Mouse (Mus musculus) hindbrain, embryonic 12.5 days (tissue): ENCODE measurements around the gene Lrrc58. TPM values are rescaled to one million over a fixed set of nuclear protein-coding genes. Genes with fewer than 3 reads are reported as not detected.

Experiments used
- ATAC-seq: fragments of 200-750 bp; cut with Nextera tagmentation; 2 replicates; pipeline ENCODE4 v1.8.0; 2017; ENCODE audit warnings: moderate TSS enrichment; ENCODE audit not compliant: low FRiP score
- H3K27ac ChIP-seq: fragments of 300-500 bp; sonication (generic); 2 replicates; pipeline ENCODE4 v1.5.1; 2016; ENCODE audit warnings: mild to moderate bottlenecking
- H3K27me3 ChIP-seq: fragments of 300-500 bp; sonication (generic); 2 replicates; pipeline ENCODE4 v1.6.1; 2016; ENCODE audit warnings: mild to moderate bottlenecking
- H3K36me3 ChIP-seq: fragments of 300-500 bp; sonication (generic); 2 replicates; pipeline ENCODE4 v1.6.1; 2016; ENCODE audit warnings: mild to moderate bottlenecking
- H3K4me1 ChIP-seq: fragments of 300-500 bp; sonication (generic); 2 replicates; pipeline ENCODE4 v1.6.1; 2016
- H3K4me2 ChIP-seq: fragments of 300-500 bp; sonication (generic); replicated peaks from 2 replicates; pipeline ENCODE4 v1.6.1; 2016; ENCODE audit warnings: mild to moderate bottlenecking
- H3K4me3 ChIP-seq: fragments of 300-500 bp; sonication (generic); 2 replicates; pipeline ENCODE4 v1.5.1; 2016; ENCODE audit warnings: mild to moderate bottlenecking
- H3K9ac ChIP-seq: fragments of 300-500 bp; sonication (generic); 2 replicates; pipeline ENCODE4 v1.6.1; 2016; ENCODE audit warnings: mild to moderate bottlenecking, moderate library complexity
- H3K9me3 ChIP-seq: fragments of 300-500 bp; sonication (generic); replicated peaks from 2 replicates; pipeline ENCODE4 v1.6.1; 2016; ENCODE audit warnings: mild to moderate bottlenecking
- WGBS: fragments of 180-500 bp; shearing (Covaris S2); methylation state at CpG from one replicate; pipeline ENCODE4 v1.1.7; 2016; 5-methylcytosine and 5-hydroxymethylcytosine counted together
- polyA plus RNA-seq: library from polyadenylated mRNA; unstranded; fragments of >200 nt; fragmentation: Nextera tagmentation; extraction: Ambion mirVana; gene quantifications from 2 replicates; pipeline ENCODE4 v1.2.1, GENCODE M21; 2016

The Lrrc58 gene
- 65.8 and 72.1 TPM in 2 replicates for polyA plus RNA-seq

GRCm38 (mm10) chr16:37867791-37868505, at the start of gene Lrrc58:
Gene Lrrc58 (plus strand): TSS chr16:37868389.
- H3K27ac ChIP-seq = peak within 1 kb of the TSS; percentile 100
- H3K27me3 ChIP-seq = no peaks in the 10 kb centered on the region
- H3K9me3 ChIP-seq = no peaks in the 10 kb centered on the region
- WGBS = under 1% methylated on average over 86 of the region's 86 CpGs
- peak within 1 kb of the TSS; percentile 66 for H3K4me2 ChIP-seq
- H3K9ac ChIP-seq = peak within 1 kb of the TSS; percentile 99
- no peaks in the 10 kb centered on the region for H3K36me3 ChIP-seq
- H3K4me3 ChIP-seq = peak within 1 kb of the TSS; percentile 97
- H3K4me1 ChIP-seq = peaks cover 24% of the 10 kb centered on the region
- peak; percentile 95 for ATAC-seq

- no peaks in the 10 kb centered on the region for H3K4me1 ChIP-seq
- H3K4me2 ChIP-seq = no peak overlapping the region
- H3K36me3 ChIP-seq = peaks cover 66% of the 10 kb centered on the region
- H3K27ac ChIP-seq = no peak overlapping the region
- no peaks in the 10 kb centered on the region for H3K27me3 ChIP-seq
- H3K9ac ChIP-seq = no peak overlapping the region
- ATAC-seq = no peak
- H3K4me3 ChIP-seq = no peak overlapping the region
- H3K9me3 ChIP-seq = no peaks in the 10 kb centered on the region
- WGBS = 91% methylated on average over 5 of the region's 5 CpGs
These were observed 44.2 kb upstream of the Lrrc58 start for GRCm38 (mm10) chr16:37823949-37824348.

GRCm38 (mm10) chr16:37824778-37825505, 43.2 kb upstream of the Lrrc58 start:
- ATAC-seq = no peak
- Histone ChIP-seq H3K4me2 (no peak overlapping the region), H3K4me3 (no peak overlapping the region), H3K4me1 (no peaks in the 10 kb centered on the region), H3K36me3 (peaks cover 73% of the 10 kb centered on the region), H3K27me3 (no peaks in the 10 kb centered on the region), H3K9me3 (no peaks in the 10 kb centered on the region), H3K9ac (no peak overlapping the region), H3K27ac (no peak overlapping the region)
- 93% methylated on average over 12 of the region's 12 CpGs for WGBS

- H3K4me2 ChIP-seq = no peak overlapping the region
- H3K36me3 ChIP-seq = peaks cover 76% of the 10 kb centered on the region
- no peak overlapping the region for H3K4me3 ChIP-seq
- ATAC-seq = no peak
- no peak overlapping the region for H3K27ac ChIP-seq
- no peaks in the 10 kb centered on the region for H3K4me1 ChIP-seq
- no peaks in the 10 kb centered on the region for H3K9me3 ChIP-seq
- no peaks in the 10 kb centered on the region for H3K27me3 ChIP-seq
- no peak overlapping the region for H3K9ac ChIP-seq
- WGBS = 93% methylated on average over 3 of the region's 3 CpGs
These were observed 41.9 kb upstream of the Lrrc58 start for GRCm38 (mm10) chr16:37826286-37826685.

GRCm38 (mm10) chr16:37831041-37831440, 37.1 kb upstream of the Lrrc58 start:
- Histone ChIP-seq H3K9ac (no peak overlapping the region), H3K27ac (no peak overlapping the region), H3K4me2 (no peak overlapping the region), H3K4me1 (no peaks in the 10 kb centered on the region), H3K36me3 (peaks cover 56% of the 10 kb centered on the region), H3K27me3 (no peaks in the 10 kb centered on the region), H3K9me3 (no peaks in the 10 kb centered on the region), H3K4me3 (no peak overlapping the region)
- ATAC-seq = no peak
- WGBS = 82% methylated on average over 7 of the region's 7 CpGs

GRCm38 (mm10) chr16:37837571-37837970, 30.6 kb upstream of the Lrrc58 start:
- no peak overlapping the region for H3K9ac ChIP-seq
- H3K27me3 ChIP-seq = no peaks in the 10 kb centered on the region
- H3K9me3 ChIP-seq = no peaks in the 10 kb centered on the region
- H3K4me2 ChIP-seq = no peak overlapping the region
- no peak for ATAC-seq
- no peak overlapping the region for H3K27ac ChIP-seq
- H3K36me3 ChIP-seq = peaks cover 17% of the 10 kb centered on the region
- no peak overlapping the region for H3K4me3 ChIP-seq
- WGBS = 81% methylated on average over 3 of the region's 3 CpGs
- H3K4me1 ChIP-seq = no peaks in the 10 kb centered on the region

GRCm38 (mm10) chr16:37842439-37842838, 25.8 kb upstream of the Lrrc58 start:
- no peak for ATAC-seq
- Histone ChIP-seq H3K4me1 (no peaks in the 10 kb centered on the region), H3K36me3 (no peaks in the 10 kb centered on the region), H3K9me3 (no peaks in the 10 kb centered on the region), H3K27me3 (no peaks in the 10 kb centered on the region), H3K4me3 (no peak overlapping the region), H3K9ac (no peak overlapping the region), H3K27ac (no peak overlapping the region), H3K4me2 (no peak overlapping the region)
- WGBS = 88% methylated on average over 2 of the region's 2 CpGs

- no peaks in the 10 kb centered on the region for H3K36me3 ChIP-seq
- whole genome bisulfite sequencing = 88% methylated on average over 12 of the region's 12 CpGs
- H3K27ac ChIP-seq = no peak overlapping the region
- H3K4me3 ChIP-seq = no peak overlapping the region
- ATAC-seq = no peak
- no peaks in the 10 kb centered on the region for H3K27me3 ChIP-seq
- H3K9me3 ChIP-seq = no peaks in the 10 kb centered on the region
- no peak overlapping the region for H3K4me2 ChIP-seq
- no peak overlapping the region for H3K9ac ChIP-seq
- no peaks in the 10 kb centered on the region for H3K4me1 ChIP-seq
These were observed 24.4 kb upstream of the Lrrc58 start for GRCm38 (mm10) chr16:37843740-37844139.

- Histone ChIP-seq H3K27ac (no peak overlapping the region), H3K4me3 (no peak overlapping the region), H3K4me1 (no peaks in the 10 kb centered on the region), H3K27me3 (no peaks in the 10 kb centered on the region), H3K4me2 (no peak overlapping the region), H3K36me3 (no peaks in the 10 kb centered on the region), H3K9me3 (no peaks in the 10 kb centered on the region), H3K9ac (no peak overlapping the region)
- no peak for ATAC-seq
- WGBS = 79% methylated on average over 7 of the region's 7 CpGs
These were observed 22.8 kb upstream of the Lrrc58 start for GRCm38 (mm10) chr16:37845202-37845925.

GRCm38 (mm10) chr16:37847081-37847480, 21.1 kb upstream of the Lrrc58 start:
- H3K4me2 ChIP-seq = no peak overlapping the region
- H3K9ac ChIP-seq = no peak overlapping the region
- H3K4me1 ChIP-seq = no peaks in the 10 kb centered on the region
- H3K9me3 ChIP-seq = no peaks in the 10 kb centered on the region
- H3K36me3 ChIP-seq = no peaks in the 10 kb centered on the region
- 86% methylated on average over 3 of the region's 3 CpGs for WGBS
- no peak for ATAC-seq
- no peak overlapping the region for H3K4me3 ChIP-seq
- no peak overlapping the region for H3K27ac ChIP-seq
- no peaks in the 10 kb centered on the region for H3K27me3 ChIP-seq

- 34% methylated on average over 5 of the region's 5 CpGs for WGBS
- H3K36me3 ChIP-seq = no peaks in the 10 kb centered on the region
- peak overlapping the region; percentile 23; the same call in 1 of the 2 replicates for H3K27ac ChIP-seq
- H3K9ac ChIP-seq = no peak overlapping the region
- H3K27me3 ChIP-seq = no peaks in the 10 kb centered on the region
- H3K9me3 ChIP-seq = no peaks in the 10 kb centered on the region
- no peak for ATAC-seq
- no peak overlapping the region for H3K4me2 ChIP-seq
- H3K4me1 ChIP-seq = no peaks in the 10 kb centered on the region
- no peak overlapping the region for H3K4me3 ChIP-seq
These were observed 16.8 kb upstream of the Lrrc58 start for GRCm38 (mm10) chr16:37851366-37851765.

- Histone ChIP-seq H3K9ac (no peak overlapping the region), H3K4me3 (no peak overlapping the region), H3K27me3 (no peaks in the 10 kb centered on the region), H3K9me3 (no peaks in the 10 kb centered on the region), H3K27ac (no peak overlapping the region), H3K4me2 (no peak overlapping the region), H3K4me1 (no peaks in the 10 kb centered on the region), H3K36me3 (no peaks in the 10 kb centered on the region)
- 63% methylated on average over 9 of the region's 9 CpGs for WGBS
- no peak for ATAC-seq
These were observed 14.9 kb upstream of the Lrrc58 start for GRCm38 (mm10) chr16:37853279-37853678.
